Mouse (Mus musculus) forebrain, embryonic 10.5 days (tissue): ENCODE measurements at regions not wholly inside any gene's neighbourhood (a gene's known extent, or its start where the extent isn't known, plus 50 kb on each side); places are given as distances from the start of the nearest gene placed in this dataset.

Experiments used
- DNase-seq: peaks from one replicate; pipeline ENCODE4 v3.0.0-alpha.2; 2017; ENCODE audit warnings: low spot score; ENCODE audit errors: extremely low spot score
- H3K27ac ChIP-seq: fragments of 300-500 bp; sonication (generic); 2 replicates; pipeline ENCODE4 v1.5.1; 2016; ENCODE audit warnings: mild to moderate bottlenecking
- H3K27me3 ChIP-seq: fragments of 300-500 bp; sonication (generic); 2 replicates; pipeline ENCODE4 v1.6.1; 2016; ENCODE audit warnings: mild to moderate bottlenecking; ENCODE audit not compliant: poor library complexity, severe bottlenecking
- H3K36me3 ChIP-seq: fragments of 300-500 bp; sonication (generic); replicated peaks from 2 replicates; pipeline ENCODE4 v1.6.1; 2016; ENCODE audit warnings: mild to moderate bottlenecking, moderate library complexity
- H3K4me1 ChIP-seq: fragments of 300-500 bp; sonication (generic); 2 replicates; pipeline ENCODE4 v1.6.1; 2016
- H3K4me3 ChIP-seq: fragments of 300-500 bp; sonication (generic); 2 replicates; pipeline ENCODE4 v1.5.1; 2016; ENCODE audit warnings: mild to moderate bottlenecking, moderate library complexity
- H3K9me3 ChIP-seq: fragments of 300-500 bp; sonication (generic); 2 replicates; pipeline ENCODE4 v1.6.1; 2016; ENCODE audit warnings: mild to moderate bottlenecking, moderate library complexity
- WGBS: fragments of 180-500 bp; shearing (Covaris S2); methylation state at CpG from one replicate; pipeline ENCODE4 v1.1.7; 2016; 5-methylcytosine and 5-hydroxymethylcytosine counted together

GRCm38 (mm10) chr15:63052570-63053255, 792.3 kb downstream of the Gsdmc2 start:
- 0% methylated on average over 3 of the region's 3 CpGs for WGBS
- peak; percentile 76 for DNase-seq
- Histone ChIP-seq H3K27me3 (peaks cover 59% of the 10 kb centered on the region), H3K27ac (no peak overlapping the region), H3K9me3 (no peaks in the 10 kb centered on the region), H3K36me3 (no peaks in the 10 kb centered on the region), H3K4me3 (no peak overlapping the region), H3K4me1 (peaks cover 22% of the 10 kb centered on the region)

GRCm38 (mm10) chr15:63050033-63050432, 794.9 kb downstream of the Gsdmc2 start:
- no peaks in the 10 kb centered on the region for H3K36me3 ChIP-seq
- no peak for DNase-seq
- H3K4me3 ChIP-seq, result no peak overlapping the region
- 94% methylated on average over 1 of the region's 1 CpGs for WGBS
- H3K27me3 ChIP-seq, result peaks cover 37% of the 10 kb centered on the region
- peaks cover 22% of the 10 kb centered on the region for H3K4me1 ChIP-seq
- H3K27ac ChIP-seq, result no peak overlapping the region
- no peaks in the 10 kb centered on the region for H3K9me3 ChIP-seq

GRCm38 (mm10) chr15:63042367-63042766, 802.6 kb downstream of the Gsdmc2 start:
- H3K27ac ChIP-seq, result no peak overlapping the region
- no peaks in the 10 kb centered on the region for H3K4me1 ChIP-seq

GRCm38 (mm10) chr15:63036241-63036640, 808.7 kb downstream of the Gsdmc2 start:
- Histone ChIP-seq H3K27ac (no peak overlapping the region), H3K4me1 (no peaks in the 10 kb centered on the region), H3K9me3 (no peaks in the 10 kb centered on the region), H3K27me3 (no peaks in the 10 kb centered on the region), H3K4me3 (no peak overlapping the region), H3K36me3 (no peaks in the 10 kb centered on the region)
- WGBS, result 91% methylated on average over 7 of the region's 7 CpGs
- no peak for DNase-seq

More at GRCm38 (mm10) chr15:63042367-63042766, 802.6 kb downstream of the Gsdmc2 start:
- Histone ChIP-seq H3K9me3 (no peaks in the 10 kb centered on the region), H3K4me3 (no peak overlapping the region), H3K27me3 (no peaks in the 10 kb centered on the region), H3K36me3 (no peaks in the 10 kb centered on the region)
- DNase-seq, result no peak

GRCm38 (mm10) chr15:63020826-63021225, 824.2 kb downstream of the Gsdmc2 start:
- Histone ChIP-seq H3K36me3 (no peaks in the 10 kb centered on the region), H3K4me1 (no peaks in the 10 kb centered on the region), H3K4me3 (no peak overlapping the region), H3K27me3 (no peaks in the 10 kb centered on the region), H3K27ac (no peak overlapping the region), H3K9me3 (no peaks in the 10 kb centered on the region)
- 90% methylated on average over 2 of the region's 2 CpGs for WGBS
- DNase-seq, result no peak

GRCm38 (mm10) chr15:63017966-63018365, 827.0 kb downstream of the Gsdmc2 start:
- H3K36me3 ChIP-seq, result no peaks in the 10 kb centered on the region
- DNase-seq, result no peak
- WGBS, result 76% methylated on average over 3 of the region's 3 CpGs

GRCm38 (mm10) chr15:63006471-63007228, 838.3 kb downstream of the Gsdmc2 start:
- 89% methylated on average over 14 of the region's 14 CpGs for WGBS
- Histone ChIP-seq H3K27me3 (no peaks in the 10 kb centered on the region), H3K9me3 (no peaks in the 10 kb centered on the region), H3K27ac (no peak overlapping the region), H3K4me1 (no peaks in the 10 kb centered on the region), H3K4me3 (no peak overlapping the region), H3K36me3 (no peaks in the 10 kb centered on the region)
- no peak for DNase-seq

More at GRCm38 (mm10) chr15:63017966-63018365, 827.0 kb downstream of the Gsdmc2 start:
- Histone ChIP-seq H3K9me3 (no peaks in the 10 kb centered on the region), H3K27me3 (no peaks in the 10 kb centered on the region), H3K4me1 (no peaks in the 10 kb centered on the region), H3K27ac (no peak overlapping the region), H3K4me3 (no peak overlapping the region)

GRCm38 (mm10) chr15:62994691-62995090, 850.3 kb downstream of the Gsdmc2 start:
- Histone ChIP-seq H3K9me3 (no peaks in the 10 kb centered on the region), H3K27me3 (no peaks in the 10 kb centered on the region)
- WGBS, result 88% methylated on average over 2 of the region's 2 CpGs

GRCm38 (mm10) chr15:62986871-62987270, 858.1 kb downstream of the Gsdmc2 start:
- DNase-seq, result no peak
- H3K9me3 ChIP-seq, result no peaks in the 10 kb centered on the region
- no peak overlapping the region for H3K4me3 ChIP-seq
- H3K4me1 ChIP-seq, result no peaks in the 10 kb centered on the region
- no peaks in the 10 kb centered on the region for H3K36me3 ChIP-seq
- no peak overlapping the region for H3K27ac ChIP-seq
- no peaks in the 10 kb centered on the region for H3K27me3 ChIP-seq
- 88% methylated on average over 4 of the region's 4 CpGs for WGBS

More at GRCm38 (mm10) chr15:62994691-62995090, 850.3 kb downstream of the Gsdmc2 start:
- no peaks in the 10 kb centered on the region for H3K36me3 ChIP-seq
- H3K27ac ChIP-seq, result no peak overlapping the region
- no peaks in the 10 kb centered on the region for H3K4me1 ChIP-seq
- no peak overlapping the region for H3K4me3 ChIP-seq
- DNase-seq, result no peak

GRCm38 (mm10) chr15:62986147-62986546, 858.8 kb downstream of the Gsdmc2 start:
- Histone ChIP-seq H3K4me3 (no peak overlapping the region), H3K9me3 (no peaks in the 10 kb centered on the region), H3K4me1 (no peaks in the 10 kb centered on the region), H3K27me3 (no peaks in the 10 kb centered on the region), H3K36me3 (no peaks in the 10 kb centered on the region), H3K27ac (no peak overlapping the region)
- DNase-seq, result no peak
- 88% methylated on average over 7 of the region's 7 CpGs for WGBS

GRCm38 (mm10) chr15:62970566-62970965, 874.4 kb downstream of the Gsdmc2 start:
- H3K27ac ChIP-seq, result no peak overlapping the region
- no peak overlapping the region for H3K4me3 ChIP-seq
- no peaks in the 10 kb centered on the region for H3K36me3 ChIP-seq
- no peaks in the 10 kb centered on the region for H3K4me1 ChIP-seq
- H3K27me3 ChIP-seq, result no peaks in the 10 kb centered on the region
- WGBS, result 87% methylated on average over 2 of the region's 2 CpGs
- H3K9me3 ChIP-seq, result no peaks in the 10 kb centered on the region
- DNase-seq, result no peak

- Histone ChIP-seq H3K36me3 (no peaks in the 10 kb centered on the region), H3K27ac (no peak overlapping the region), H3K9me3 (no peaks in the 10 kb centered on the region), H3K4me3 (no peak overlapping the region), H3K27me3 (no peaks in the 10 kb centered on the region), H3K4me1 (no peaks in the 10 kb centered on the region)
- 90% methylated on average over 5 of the region's 5 CpGs for WGBS
- DNase-seq, result no peak
These were observed 882.3 kb downstream of the Gsdmc2 start for GRCm38 (mm10) chr15:62962681-62963080.

GRCm38 (mm10) chr15:62960623-62961022, 884.4 kb downstream of the Gsdmc2 start:
- 96% methylated on average over 1 of the region's 1 CpGs for WGBS
- no peaks in the 10 kb centered on the region for H3K9me3 ChIP-seq
- no peaks in the 10 kb centered on the region for H3K36me3 ChIP-seq
- no peak overlapping the region for H3K4me3 ChIP-seq
- no peak overlapping the region for H3K27ac ChIP-seq
- no peaks in the 10 kb centered on the region for H3K27me3 ChIP-seq
- DNase-seq, result no peak
- H3K4me1 ChIP-seq, result no peaks in the 10 kb centered on the region
